Mouse (Mus musculus): Measurements from ENCODE around the gene Bri3. TPM values are rescaled to one million over a fixed set of nuclear protein-coding genes. Genes with fewer than 3 reads are reported as not detected.

The Bri3 gene
- polyA plus RNA-seq, 1 experiment from 2014 or later: 105 TPM

DNA sequence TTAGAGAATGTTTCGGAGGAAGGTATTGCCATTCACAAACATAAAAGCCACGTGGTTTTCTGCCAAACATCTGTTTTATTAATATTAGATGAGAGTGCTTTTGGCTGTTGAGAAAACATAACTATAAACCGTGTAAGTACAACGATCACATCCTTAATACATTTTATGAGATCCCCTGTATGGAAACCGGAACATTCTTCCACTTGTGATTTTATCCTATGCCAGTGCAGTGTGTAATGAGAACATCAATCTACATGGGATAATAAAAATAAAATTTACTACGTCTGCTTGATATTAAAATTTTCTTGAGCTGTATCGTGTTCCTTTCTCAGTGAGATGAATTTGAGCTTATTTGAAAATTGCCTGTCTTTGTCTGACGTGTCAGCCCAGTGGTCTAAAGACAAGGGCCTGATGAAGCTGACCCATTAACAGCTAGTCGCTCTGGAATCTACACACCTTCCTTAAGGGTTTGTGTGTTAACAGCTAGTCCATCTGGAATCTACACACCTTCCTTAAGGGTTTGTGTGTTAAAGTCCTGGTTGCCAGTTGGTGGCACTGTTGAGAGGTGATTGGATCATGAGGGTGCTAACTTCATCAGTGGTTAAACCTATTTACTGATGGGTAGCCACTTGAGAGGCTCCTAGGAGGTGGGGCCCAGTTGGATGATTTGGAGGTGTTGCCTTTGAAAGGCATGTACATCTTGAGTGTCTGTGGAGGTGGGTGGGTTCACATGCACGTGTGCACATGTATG, 202.4 kb downstream of the Bri3 start:
- H3K4me2 ChIP-seq (ENCODE audit: low read length): no peak overlapping the region
- no peaks in the 10 kb centered on the region for H3K27me3 ChIP-seq (replicated peaks; ENCODE audit: control insufficient read depth, insufficient read depth, low read length)
- WGBS: 83% methylated on average over 10 of the region's 10 CpGs
- no peaks in the 10 kb centered on the region for H3K4me1 ChIP-seq (ENCODE audit: control insufficient read depth, insufficient read depth, low read length)
- H3K27ac ChIP-seq (ENCODE audit: low read depth, low read length): no peak overlapping the region
- DNase-seq (ENCODE audit: low spot score) (peak; percentile 46), ATAC-seq (no peak)
- H3K36me3 ChIP-seq (ENCODE audit: control insufficient read depth, insufficient read depth, low read length): no peaks in the 10 kb centered on the region
- H3K4me3 ChIP-seq (ENCODE audit: low read depth, low read length): no peak overlapping the region
- no peak overlapping the region for H3K9ac ChIP-seq (ENCODE audit: low read length)
- no peaks in the 10 kb centered on the region for H3K9me3 ChIP-seq (replicated peaks; ENCODE audit: control insufficient read depth, low read length)

DNA sequence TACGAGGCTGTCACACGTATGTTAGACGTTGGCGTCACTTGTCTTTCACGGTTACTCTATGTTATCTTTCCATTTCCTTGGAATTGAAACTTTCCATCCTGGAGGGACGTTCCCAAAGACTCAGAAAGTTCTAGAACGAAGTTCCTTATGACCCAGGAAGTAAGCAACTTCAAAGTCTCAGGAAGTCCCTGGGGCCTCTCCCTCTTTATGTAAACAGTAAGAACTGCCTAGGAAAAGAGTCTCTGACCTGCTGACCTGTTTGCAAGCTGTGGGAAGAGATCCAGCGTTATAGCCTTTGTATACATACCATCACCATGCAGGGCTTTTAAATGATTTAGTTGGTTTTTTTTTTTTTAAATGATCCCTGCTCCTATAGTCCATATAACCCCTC, 203.0 kb downstream of the Bri3 start:
- Histone ChIP-seq H3K4me2 (ENCODE audit: low read length) (no peak overlapping the region), H3K27me3 (replicated peaks; ENCODE audit: control insufficient read depth, insufficient read depth, low read length) (no peaks in the 10 kb centered on the region), H3K4me1 (ENCODE audit: control insufficient read depth, insufficient read depth, low read length) (no peaks in the 10 kb centered on the region), H3K4me3 (ENCODE audit: low read depth, low read length) (no peak overlapping the region), H3K9me3 (replicated peaks; ENCODE audit: control insufficient read depth, low read length) (no peaks in the 10 kb centered on the region), H3K27ac (ENCODE audit: low read depth, low read length) (no peak overlapping the region), H3K9ac (ENCODE audit: low read length) (no peak overlapping the region), H3K36me3 (ENCODE audit: control insufficient read depth, insufficient read depth, low read length) (no peaks in the 10 kb centered on the region)
- ATAC-seq (no peak), DNase-seq (ENCODE audit: low spot score) (no peak)
- 91% methylated on average over 8 of the region's 8 CpGs for WGBS

- Histone ChIP-seq H3K36me3 (ENCODE audit: control insufficient read depth, insufficient read depth, low read length) (no peaks in the 10 kb centered on the region), H3K9ac (ENCODE audit: low read length) (no peak overlapping the region), H3K4me3 (ENCODE audit: low read depth, low read length) (no peak overlapping the region), H3K4me2 (ENCODE audit: low read length) (no peak overlapping the region), H3K4me1 (ENCODE audit: control insufficient read depth, insufficient read depth, low read length) (no peaks in the 10 kb centered on the region), H3K9me3 (replicated peaks; ENCODE audit: control insufficient read depth, low read length) (no peaks in the 10 kb centered on the region), H3K27ac (ENCODE audit: low read depth, low read length) (no peak overlapping the region), H3K27me3 (replicated peaks; ENCODE audit: control insufficient read depth, insufficient read depth, low read length) (no peaks in the 10 kb centered on the region)
- no peak for ATAC-seq
- DNase-seq (ENCODE audit: low spot score): no peak
- WGBS: 58% methylated on average over 5 of the region's 5 CpGs
Measured at GRCm38 (mm10) chr5:144447975-144448374, 203.7 kb downstream of the Bri3 start.

GRCm38 (mm10) chr5:144452776-144453455, 208.7 kb downstream of the Bri3 start:
- DNase-seq (ENCODE audit: low spot score) (no peak), ATAC-seq (no peak)
- no peaks in the 10 kb centered on the region for H3K9me3 ChIP-seq (replicated peaks; ENCODE audit: control insufficient read depth, low read length)
- no peak overlapping the region for H3K27ac ChIP-seq (ENCODE audit: low read depth, low read length)
- no peaks in the 10 kb centered on the region for H3K27me3 ChIP-seq (replicated peaks; ENCODE audit: control insufficient read depth, insufficient read depth, low read length)
- H3K9ac ChIP-seq (ENCODE audit: low read length): no peak overlapping the region
- 0 out of 2 replicates have a peak, but pooled peaks cover 3% of the 10 kb centered on the region for H3K4me1 ChIP-seq (ENCODE audit: control insufficient read depth, insufficient read depth, low read length)
- H3K4me3 ChIP-seq (ENCODE audit: low read depth, low read length): no peak overlapping the region
- no peak overlapping the region for H3K4me2 ChIP-seq (ENCODE audit: low read length)
- 79% methylated on average over 7 of the region's 7 CpGs for WGBS
- H3K36me3 ChIP-seq (ENCODE audit: control insufficient read depth, insufficient read depth, low read length): no peaks in the 10 kb centered on the region

- H3K4me3 ChIP-seq (ENCODE audit: low read depth, low read length): no peak overlapping the region
- ATAC-seq: peak; percentile 72
- no peaks in the 10 kb centered on the region for H3K36me3 ChIP-seq (ENCODE audit: control insufficient read depth, insufficient read depth, low read length)
- peak; percentile 78 for DNase-seq (ENCODE audit: low spot score)
- H3K27me3 ChIP-seq (replicated peaks; ENCODE audit: control insufficient read depth, insufficient read depth, low read length): no peaks in the 10 kb centered on the region
- no peak overlapping the region for H3K9ac ChIP-seq (ENCODE audit: low read length)
- 4% methylated on average over 11 of the region's 11 CpGs for WGBS
- peak overlapping the region; percentile 28 for H3K4me2 ChIP-seq (ENCODE audit: low read length)
- peak overlapping the region; percentile 22; the same call in 1 of the 2 replicates for H3K27ac ChIP-seq (ENCODE audit: low read depth, low read length)
- H3K4me1 ChIP-seq (ENCODE audit: control insufficient read depth, insufficient read depth, low read length): 0 out of 2 replicates have a peak, but pooled peaks cover 3% of the 10 kb centered on the region
- H3K9me3 ChIP-seq (replicated peaks; ENCODE audit: control insufficient read depth, low read length): no peaks in the 10 kb centered on the region
Measured at GRCm38 (mm10) chr5:144457623-144458287, 213.5 kb downstream of the Bri3 start.

GRCm38 (mm10) chr5:144466987-144467386, 222.8 kb downstream of the Bri3 start:
- Histone ChIP-seq H3K9ac (ENCODE audit: low read length) (no peak overlapping the region), H3K27me3 (replicated peaks; ENCODE audit: control insufficient read depth, insufficient read depth, low read length) (no peaks in the 10 kb centered on the region), H3K4me3 (ENCODE audit: low read depth, low read length) (no peak overlapping the region), H3K4me2 (ENCODE audit: low read length) (no peak overlapping the region), H3K36me3 (ENCODE audit: control insufficient read depth, insufficient read depth, low read length) (no peaks in the 10 kb centered on the region), H3K4me1 (ENCODE audit: control insufficient read depth, insufficient read depth, low read length) (no peaks in the 10 kb centered on the region), H3K27ac (ENCODE audit: low read depth, low read length) (no peak overlapping the region), H3K9me3 (replicated peaks; ENCODE audit: control insufficient read depth, low read length) (no peaks in the 10 kb centered on the region)
- 43% methylated on average over 6 of the region's 6 CpGs for WGBS
- ATAC-seq (no peak; the same call in 1 of the 2 replicates), DNase-seq (ENCODE audit: low spot score) (peak; percentile 37)

GRCm38 (mm10) chr5:144473056-144473455, 228.8 kb downstream of the Bri3 start:
- Histone ChIP-seq H3K4me3 (ENCODE audit: low read depth, low read length) (no peak overlapping the region), H3K27ac (ENCODE audit: low read depth, low read length) (no peak overlapping the region), H3K9me3 (replicated peaks; ENCODE audit: control insufficient read depth, low read length) (no peaks in the 10 kb centered on the region), H3K4me1 (ENCODE audit: control insufficient read depth, insufficient read depth, low read length) (no peaks in the 10 kb centered on the region), H3K36me3 (ENCODE audit: control insufficient read depth, insufficient read depth, low read length) (no peaks in the 10 kb centered on the region), H3K4me2 (ENCODE audit: low read length) (no peak overlapping the region), H3K9ac (ENCODE audit: low read length) (no peak overlapping the region), H3K27me3 (replicated peaks; ENCODE audit: control insufficient read depth, insufficient read depth, low read length) (no peaks in the 10 kb centered on the region)
- ATAC-seq (no peak), DNase-seq (ENCODE audit: low spot score) (no peak)
- whole genome bisulfite sequencing: 85% methylated on average over 14 of the region's 14 CpGs

DNA sequence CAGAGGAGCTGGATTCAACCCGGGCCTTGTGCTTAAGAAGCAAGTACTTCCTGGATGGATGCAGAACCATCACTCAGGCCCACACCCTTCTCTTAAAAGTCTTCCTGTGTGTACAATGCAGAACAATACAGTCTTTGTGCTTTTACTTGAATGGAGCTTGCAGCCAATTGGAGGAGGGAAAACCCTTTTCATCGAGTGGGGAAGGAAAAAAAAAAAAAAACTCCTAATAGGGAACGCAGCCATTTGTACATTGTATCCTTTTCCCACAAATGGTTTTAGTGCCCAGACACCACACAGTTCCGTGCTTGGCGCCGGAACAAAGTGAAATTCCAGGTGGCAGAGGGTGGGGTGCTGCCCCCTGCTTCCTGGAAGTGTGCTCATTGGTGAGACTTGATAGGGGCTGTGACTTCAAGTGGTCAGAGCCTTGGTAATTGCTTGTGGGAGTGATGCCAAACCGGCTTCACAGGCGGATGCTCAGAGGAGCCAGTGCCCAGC, 235.5 kb downstream of the Bri3 start:
- H3K27me3 ChIP-seq (replicated peaks; ENCODE audit: control insufficient read depth, insufficient read depth, low read length): no peaks in the 10 kb centered on the region
- no peaks in the 10 kb centered on the region for H3K36me3 ChIP-seq (ENCODE audit: control insufficient read depth, insufficient read depth, low read length)
- H3K9me3 ChIP-seq (replicated peaks; ENCODE audit: control insufficient read depth, low read length): no peaks in the 10 kb centered on the region
- WGBS: 3% methylated on average over 8 of the region's 8 CpGs
- H3K4me3 ChIP-seq (ENCODE audit: low read depth, low read length): no peak overlapping the region
- DNase-seq (ENCODE audit: low spot score) (peak; percentile 79), ATAC-seq (peak; percentile 77)
- no peak overlapping the region for H3K9ac ChIP-seq (ENCODE audit: low read length)
- H3K4me2 ChIP-seq (ENCODE audit: low read length): no peak overlapping the region
- peaks cover 6% of the 10 kb centered on the region; the same call in 1 of the 2 replicates for H3K4me1 ChIP-seq (ENCODE audit: control insufficient read depth, insufficient read depth, low read length)
- H3K27ac ChIP-seq (ENCODE audit: low read depth, low read length): peak overlapping the region; percentile 56; the same call in 1 of the 2 replicates
